Mouse (Mus musculus): ENCODE measurements at regions not wholly inside any gene's neighbourhood (a gene's known extent, or its start where the extent isn't known, plus 50 kb on each side); places are given as distances from the start of the nearest gene placed in this dataset.

DNA sequence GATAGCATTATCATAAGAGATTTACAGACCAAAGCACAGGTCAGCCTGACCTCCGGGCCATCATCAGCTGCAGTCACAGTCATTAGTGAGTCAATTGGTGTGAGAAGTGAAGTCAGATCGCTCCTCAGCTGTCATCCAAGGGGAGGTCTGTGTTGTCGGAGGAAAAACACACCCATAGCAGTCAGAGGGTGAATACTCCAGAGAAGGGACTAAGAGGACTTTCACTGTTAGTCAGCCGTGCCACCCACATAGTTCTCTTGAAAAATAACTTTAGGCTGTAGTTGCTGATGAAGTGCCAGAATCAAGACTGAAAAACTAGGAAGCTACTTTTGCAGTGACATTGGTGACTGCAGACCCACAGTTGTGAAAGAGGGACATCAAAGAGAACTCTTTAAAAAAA is 213.5 kb upstream of the Tet2 start:
- Histone ChIP-seq H3K27ac (replicated peaks; ENCODE audit: low read depth, low read length) (no peak overlapping the region), H3K4me2 (replicated peaks; ENCODE audit: low read depth, low read length, severe bottlenecking) (peak overlapping the region; percentile 23; the same call in 1 of the 2 replicates), H3K4me3 (replicated peaks; ENCODE audit: low read length) (no peak overlapping the region), H3K27me3 (ENCODE audit: control insufficient read depth, insufficient read depth, low read length) (no peaks in the 10 kb centered on the region), H3K4me1 (ENCODE audit: control insufficient read depth, insufficient read depth, low read length) (peaks cover 15% of the 10 kb centered on the region), H3K9me3 (ENCODE audit: control insufficient read depth, low read length) (no peaks in the 10 kb centered on the region), H3K9ac (ENCODE audit: low read depth, low read length, severe bottlenecking) (peak overlapping the region; percentile 18; the same call in 1 of the 2 replicates), H3K36me3 (ENCODE audit: control insufficient read depth, insufficient read depth, low read length) (no peaks in the 10 kb centered on the region)
- TF ChIP-seq POLR2A (IDR thresholded peaks at IDR 0.05; ENCODE audit: borderline replicate concordance, extremely low read depth, insufficient read depth, insufficient read length): no peak
- ATAC-seq (ENCODE audit: low FRiP score, low read depth) (no peak), DNase-seq (ENCODE audit: low spot score) (no peak)
- 12% methylated on average over 4 of the region's 4 CpGs for WGBS

DNA sequence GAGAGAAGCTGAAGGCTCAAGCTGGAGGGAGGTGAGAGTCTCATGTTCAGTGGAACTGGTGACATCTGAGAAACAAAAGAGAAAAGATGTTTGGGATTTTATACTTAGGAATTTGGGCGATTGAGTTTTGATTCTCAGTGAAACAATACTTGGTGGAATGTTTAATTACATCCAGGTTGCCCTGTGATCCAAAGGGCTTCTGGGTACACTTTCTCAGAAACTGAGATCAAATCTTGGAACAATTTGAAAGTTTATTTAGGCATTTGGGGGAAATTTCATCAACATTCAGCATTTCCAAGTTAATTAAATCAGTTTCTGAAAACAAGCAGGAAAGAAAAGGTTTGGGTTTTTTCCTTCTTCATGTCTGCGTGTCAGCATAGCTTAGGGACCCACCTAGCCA is 214.7 kb upstream of the Tet2 start:
- no peaks in the 10 kb centered on the region for H3K36me3 ChIP-seq (ENCODE audit: control insufficient read depth, insufficient read depth, low read length)
- H3K9me3 ChIP-seq (ENCODE audit: control insufficient read depth, low read length): no peaks in the 10 kb centered on the region
- no peak for TF ChIP-seq POLR2A (IDR thresholded peaks at IDR 0.05; ENCODE audit: borderline replicate concordance, extremely low read depth, insufficient read depth, insufficient read length)
- no peak overlapping the region for H3K4me3 ChIP-seq (replicated peaks; ENCODE audit: low read length)
- H3K4me1 ChIP-seq (ENCODE audit: control insufficient read depth, insufficient read depth, low read length): peaks cover 9% of the 10 kb centered on the region
- 67% methylated on average over 2 of the region's 2 CpGs for WGBS
- no peak overlapping the region for H3K4me2 ChIP-seq (replicated peaks; ENCODE audit: low read depth, low read length, severe bottlenecking)
- H3K27ac ChIP-seq (replicated peaks; ENCODE audit: low read depth, low read length): no peak overlapping the region
- ATAC-seq (ENCODE audit: low FRiP score, low read depth) (no peak), DNase-seq (ENCODE audit: low spot score) (no peak)
- H3K9ac ChIP-seq (ENCODE audit: low read depth, low read length, severe bottlenecking): no peak overlapping the region
- H3K27me3 ChIP-seq (ENCODE audit: control insufficient read depth, insufficient read depth, low read length): no peaks in the 10 kb centered on the region

DNA sequence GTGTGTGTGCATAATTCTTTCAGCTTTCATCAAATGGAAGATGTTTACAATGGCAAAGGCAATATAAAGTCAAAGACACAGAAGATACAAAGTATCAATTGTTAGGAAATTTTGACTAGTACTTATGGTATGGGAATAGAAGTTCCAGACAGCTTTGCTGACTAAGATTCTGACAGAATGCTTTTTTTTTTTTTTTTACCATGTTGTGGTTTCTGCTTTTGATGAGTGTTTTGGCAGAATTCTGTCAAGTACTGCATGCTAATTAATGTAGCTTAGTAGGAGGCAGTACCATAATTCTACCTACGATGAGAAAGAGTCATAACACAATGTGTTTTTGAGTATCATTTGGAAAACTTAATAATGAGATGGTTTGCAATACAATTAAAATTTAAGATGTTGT is 215.3 kb upstream of the Tet2 start:
- no peaks in the 10 kb centered on the region for H3K36me3 ChIP-seq (ENCODE audit: control insufficient read depth, insufficient read depth, low read length)
- no peak for TF ChIP-seq POLR2A (IDR thresholded peaks at IDR 0.05; ENCODE audit: borderline replicate concordance, extremely low read depth, insufficient read depth, insufficient read length)

DNA sequence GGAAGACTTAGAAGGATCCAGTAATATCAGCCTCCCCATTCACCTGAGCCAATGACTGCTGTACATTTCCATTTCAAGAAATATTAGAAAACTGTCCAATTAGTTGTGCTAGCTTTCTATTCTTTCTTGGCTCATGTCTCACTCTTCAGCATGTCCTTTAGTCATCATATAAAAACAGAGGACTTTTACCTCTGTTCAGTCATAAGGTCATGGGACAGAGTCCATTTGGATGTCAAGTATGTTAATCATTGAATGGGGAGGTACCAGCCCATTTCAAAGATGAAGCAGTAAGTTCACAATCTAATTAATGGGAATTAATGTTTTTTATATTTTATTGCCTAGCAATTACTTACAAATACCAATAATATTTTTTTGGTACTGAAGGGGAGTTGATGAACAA is 218.8 kb upstream of the Tet2 start:
- Histone ChIP-seq H3K27me3 (ENCODE audit: control insufficient read depth, insufficient read depth, low read length) (no peaks in the 10 kb centered on the region), H3K4me2 (replicated peaks; ENCODE audit: low read depth, low read length, severe bottlenecking) (no peak overlapping the region), H3K36me3 (ENCODE audit: control insufficient read depth, insufficient read depth, low read length) (no peaks in the 10 kb centered on the region), H3K4me1 (ENCODE audit: control insufficient read depth, insufficient read depth, low read length) (no peaks in the 10 kb centered on the region), H3K9ac (ENCODE audit: low read depth, low read length, severe bottlenecking) (no peak overlapping the region), H3K27ac (replicated peaks; ENCODE audit: low read depth, low read length) (no peak overlapping the region), H3K9me3 (ENCODE audit: control insufficient read depth, low read length) (no peaks in the 10 kb centered on the region), H3K4me3 (replicated peaks; ENCODE audit: low read length) (no peak overlapping the region)
- DNase-seq (ENCODE audit: low spot score): no peak
- TF ChIP-seq POLR2A (IDR thresholded peaks at IDR 0.05; ENCODE audit: borderline replicate concordance, extremely low read depth, insufficient read depth, insufficient read length): no peak
- ATAC-seq (ENCODE audit: low FRiP score, low read depth): no peak

More for the DNA sequence above, 215.3 kb upstream of the Tet2 start:
- Histone ChIP-seq H3K9ac (ENCODE audit: low read depth, low read length, severe bottlenecking) (no peak overlapping the region), H3K27ac (replicated peaks; ENCODE audit: low read depth, low read length) (no peak overlapping the region), H3K9me3 (ENCODE audit: control insufficient read depth, low read length) (no peaks in the 10 kb centered on the region), H3K4me1 (ENCODE audit: control insufficient read depth, insufficient read depth, low read length) (peaks cover 4% of the 10 kb centered on the region; the same call in 1 of the 2 replicates), H3K4me2 (replicated peaks; ENCODE audit: low read depth, low read length, severe bottlenecking) (no peak overlapping the region), H3K4me3 (replicated peaks; ENCODE audit: low read length) (no peak overlapping the region), H3K27me3 (ENCODE audit: control insufficient read depth, insufficient read depth, low read length) (no peaks in the 10 kb centered on the region)
- DNase-seq (ENCODE audit: low spot score) (no peak), ATAC-seq (ENCODE audit: low FRiP score, low read depth) (no peak)
- WGBS: 73% methylated on average over 1 of the region's 1 CpGs

DNA sequence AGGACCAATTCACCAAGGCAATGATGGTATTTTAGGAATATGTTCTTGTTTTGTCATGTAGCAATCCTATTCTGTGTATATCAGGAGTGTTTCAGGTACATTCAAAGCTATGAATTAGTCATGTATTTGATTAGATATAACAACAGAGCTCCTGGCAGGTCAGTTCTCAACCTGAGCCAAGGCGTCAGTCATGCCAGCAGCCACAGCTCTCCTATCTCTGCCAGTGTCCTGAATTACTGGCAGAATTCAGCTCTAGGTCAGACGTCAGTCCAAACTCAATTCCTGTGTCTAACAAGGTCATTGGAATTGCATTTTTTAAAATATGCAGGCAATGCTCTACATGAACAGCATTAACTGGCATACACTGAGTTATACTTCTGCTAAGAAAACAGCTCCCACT is 228.6 kb upstream of the Tet2 start:
- Histone ChIP-seq H3K9ac (ENCODE audit: low read depth, low read length, severe bottlenecking) (no peak overlapping the region), H3K27me3 (ENCODE audit: control insufficient read depth, insufficient read depth, low read length) (no peaks in the 10 kb centered on the region), H3K4me3 (replicated peaks; ENCODE audit: low read length) (no peak overlapping the region), H3K4me2 (replicated peaks; ENCODE audit: low read depth, low read length, severe bottlenecking) (no peak overlapping the region), H3K9me3 (ENCODE audit: control insufficient read depth, low read length) (no peaks in the 10 kb centered on the region), H3K36me3 (ENCODE audit: control insufficient read depth, insufficient read depth, low read length) (no peaks in the 10 kb centered on the region), H3K27ac (replicated peaks; ENCODE audit: low read depth, low read length) (no peak overlapping the region), H3K4me1 (ENCODE audit: control insufficient read depth, insufficient read depth, low read length) (no peaks in the 10 kb centered on the region)
- no peak for TF ChIP-seq POLR2A (IDR thresholded peaks at IDR 0.05; ENCODE audit: borderline replicate concordance, extremely low read depth, insufficient read depth, insufficient read length)
- ATAC-seq (ENCODE audit: low FRiP score, low read depth): no peak
- DNase-seq (ENCODE audit: low spot score): no peak
- 70% methylated on average over 2 of the region's 2 CpGs for WGBS

DNA sequence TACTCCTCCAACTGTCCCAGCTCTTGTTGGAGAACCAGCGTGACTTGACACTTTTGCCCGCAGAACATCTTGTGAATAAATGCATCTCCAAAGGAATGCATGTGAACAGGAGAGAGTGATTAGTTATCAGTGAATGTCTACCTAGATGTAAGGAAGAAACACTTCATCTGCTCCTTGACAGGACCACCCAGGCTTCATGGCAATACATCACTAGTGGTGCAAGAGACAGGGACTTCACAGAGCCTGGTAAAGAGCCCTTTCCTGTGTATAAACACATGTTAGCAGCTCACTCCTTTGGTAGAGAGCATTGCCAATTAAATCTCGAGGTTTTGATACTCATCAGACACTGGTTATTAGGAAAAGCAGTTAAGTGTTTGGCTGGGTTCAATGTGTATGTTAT is 229.3 kb upstream of the Tet2 start:
- H3K36me3 ChIP-seq (ENCODE audit: control insufficient read depth, insufficient read depth, low read length): no peaks in the 10 kb centered on the region

More for the DNA sequence above, 229.3 kb upstream of the Tet2 start:
- Histone ChIP-seq H3K4me2 (replicated peaks; ENCODE audit: low read depth, low read length, severe bottlenecking) (no peak overlapping the region), H3K9ac (ENCODE audit: low read depth, low read length, severe bottlenecking) (no peak overlapping the region), H3K9me3 (ENCODE audit: control insufficient read depth, low read length) (no peaks in the 10 kb centered on the region), H3K4me1 (ENCODE audit: control insufficient read depth, insufficient read depth, low read length) (no peaks in the 10 kb centered on the region), H3K4me3 (replicated peaks; ENCODE audit: low read length) (no peak overlapping the region), H3K27me3 (ENCODE audit: control insufficient read depth, insufficient read depth, low read length) (no peaks in the 10 kb centered on the region), H3K27ac (replicated peaks; ENCODE audit: low read depth, low read length) (no peak overlapping the region)
- ATAC-seq (ENCODE audit: low FRiP score, low read depth) (no peak), DNase-seq (ENCODE audit: low spot score) (no peak)
- WGBS: 46% methylated on average over 3 of the region's 3 CpGs
- TF ChIP-seq POLR2A (IDR thresholded peaks at IDR 0.05; ENCODE audit: borderline replicate concordance, extremely low read depth, insufficient read depth, insufficient read length): no peak
